Mouse (Mus musculus) kidney, embryonic 14.5 days (tissue): Measurements from ENCODE around the gene Ppm1e. TPM values are rescaled to one million over a fixed set of nuclear protein-coding genes. Genes with fewer than 3 reads are reported as not detected.
"Not testable (repeated sequence)": the region's sequence is repeated elsewhere in the genome, so short reads cannot be mapped to it uniquely, and the experiment has no call there.

ENCODE experiments used
- ATAC-seq: fragments of 200-750 bp; cut with Nextera tagmentation; 2 replicates; pipeline ENCODE4 v1.8.0; 2017; ENCODE audit warnings: moderate number of reproducible peaks, mild to moderate bottlenecking, moderate TSS enrichment, moderate library complexity; ENCODE audit not compliant: low FRiP score, low TSS enrichment
- H3K27ac ChIP-seq: fragments of 300-500 bp; sonication (generic); 2 replicates; pipeline ENCODE4 v1.5.1; 2014; ENCODE audit warnings: low read depth, mild to moderate bottlenecking, low read length, moderate library complexity, mixed read lengths
- H3K27me3 ChIP-seq: fragments of 300-500 bp; sonication (generic); 2 replicates; pipeline ENCODE4 v1.6.1; 2014; ENCODE audit warnings: mild to moderate bottlenecking, low read length; ENCODE audit not compliant: control insufficient read depth, insufficient read depth
- H3K36me3 ChIP-seq: fragments of 300-500 bp; sonication (generic); 2 replicates; pipeline ENCODE4 v1.6.1; 2014; ENCODE audit warnings: low read length, mixed read lengths; ENCODE audit not compliant: control insufficient read depth, insufficient read depth
- H3K4me1 ChIP-seq: fragments of 300-500 bp; sonication (generic); 2 replicates; pipeline ENCODE4 v1.6.1; 2014; ENCODE audit warnings: low read length, mixed read lengths; ENCODE audit not compliant: control insufficient read depth, insufficient read depth
- H3K4me2 ChIP-seq: fragments of 300-500 bp; sonication (generic); replicated peaks from 2 replicates; pipeline ENCODE4 v1.6.1; 2014; ENCODE audit warnings: low read depth, mild to moderate bottlenecking, low read length
- H3K4me3 ChIP-seq: fragments of 300-500 bp; sonication (generic); 2 replicates; pipeline ENCODE4 v1.5.1; 2014; ENCODE audit warnings: mild to moderate bottlenecking, low read length
- H3K9ac ChIP-seq: fragments of 300-500 bp; sonication (generic); 2 replicates; pipeline ENCODE4 v1.6.1; 2014; ENCODE audit warnings: low read depth, mild to moderate bottlenecking, low read length, moderate library complexity
- H3K9me3 ChIP-seq: fragments of 300-500 bp; sonication (generic); 2 replicates; pipeline ENCODE4 v1.6.1; 2016; ENCODE audit warnings: low read length; ENCODE audit not compliant: control insufficient read depth
- WGBS: fragments of 180-500 bp; shearing (Covaris S2); extraction: QIAGEN DNeasy Blood & Tissue Kit; methylation state at CpG from one replicate; pipeline ENCODE4 v1.1.7; 2014; 5-methylcytosine and 5-hydroxymethylcytosine counted together
- polyA plus RNA-seq: library from polyadenylated mRNA; unstranded; fragments of >200 nt; fragmentation: Nextera tagmentation; extraction: Ambion mirVana; gene quantifications from 2 replicates; pipeline ENCODE4 v1.2.1, GENCODE M21; 2014

Gene Ppm1e
- polyA plus RNA-seq, 1 experiment from 2014 or later, result 3.7 TPM

GRCm38 (mm10) chr11:87268803-87269202 is 90.0 kb downstream of the Ppm1e start:
- no peaks in the 10 kb centered on the region for H3K36me3 ChIP-seq
- H3K27ac ChIP-seq, result no peak overlapping the region
- H3K9ac ChIP-seq, result no peak overlapping the region
- no peaks in the 10 kb centered on the region for H3K27me3 ChIP-seq
- no peak overlapping the region for H3K4me2 ChIP-seq
- H3K4me1 ChIP-seq, result 0 out of 2 replicates have a peak, but pooled peaks cover 2% of the 10 kb centered on the region
- no peak for ATAC-seq
- 88% methylated on average over 2 of the region's 2 CpGs for WGBS
- H3K4me3 ChIP-seq, result no peak overlapping the region
- H3K9me3 ChIP-seq, result no peaks in the 10 kb centered on the region

GRCm38 (mm10) chr11:87266246-87266645 is 92.6 kb downstream of the Ppm1e start:
- 0 out of 2 replicates have a peak, but pooled peaks cover 4% of the 10 kb centered on the region for H3K4me1 ChIP-seq
- H3K27ac ChIP-seq, result no peak overlapping the region
- no peak overlapping the region for H3K4me3 ChIP-seq
- no peaks in the 10 kb centered on the region for H3K27me3 ChIP-seq
- ATAC-seq, result no peak
- no peak overlapping the region for H3K9ac ChIP-seq
- H3K36me3 ChIP-seq, result no peaks in the 10 kb centered on the region
- H3K4me2 ChIP-seq, result no peak overlapping the region
- 80% methylated on average over 4 of the region's 4 CpGs for WGBS
- no peaks in the 10 kb centered on the region for H3K9me3 ChIP-seq

- H3K4me2 ChIP-seq, result no peak overlapping the region
- no peak overlapping the region for H3K27ac ChIP-seq
- H3K4me1 ChIP-seq, result 0 out of 2 replicates have a peak, but pooled peaks cover 4% of the 10 kb centered on the region
- no peak overlapping the region for H3K4me3 ChIP-seq
- WGBS, result 19% methylated on average over 7 of the region's 7 CpGs
- no peak for ATAC-seq
- no peaks in the 10 kb centered on the region for H3K9me3 ChIP-seq
- H3K36me3 ChIP-seq, result no peaks in the 10 kb centered on the region
- no peak overlapping the region for H3K9ac ChIP-seq
- no peaks in the 10 kb centered on the region for H3K27me3 ChIP-seq
Observed at GRCm38 (mm10) chr11:87263946-87264345, 94.9 kb downstream of the Ppm1e start.

- not testable (repeated sequence) for H3K4me1 ChIP-seq, H3K4me3 ChIP-seq, H3K27ac ChIP-seq, H3K27me3 ChIP-seq, H3K36me3 ChIP-seq, ATAC-seq, H3K9ac ChIP-seq, H3K4me2 ChIP-seq, H3K9me3 ChIP-seq
- 78% methylated on average over 4 of the region's 4 CpGs for WGBS
Observed at GRCm38 (mm10) chr11:87261705-87262104, 97.1 kb downstream of the Ppm1e start.

- no peak overlapping the region for H3K9ac ChIP-seq
- no peak for ATAC-seq
- 72% methylated on average over 10 of the region's 10 CpGs for WGBS
- H3K9me3 ChIP-seq, result no peaks in the 10 kb centered on the region
- H3K4me1 ChIP-seq, result 0 out of 2 replicates have a peak, but pooled peaks cover 4% of the 10 kb centered on the region
- no peaks in the 10 kb centered on the region for H3K36me3 ChIP-seq
- H3K4me2 ChIP-seq, result no peak overlapping the region
- H3K27me3 ChIP-seq, result no peaks in the 10 kb centered on the region
- H3K4me3 ChIP-seq, result no peak overlapping the region
- no peak overlapping the region for H3K27ac ChIP-seq
Observed at GRCm38 (mm10) chr11:87259792-87260191, 99.0 kb downstream of the Ppm1e start.

GRCm38 (mm10) chr11:87257282-87257681 is 101.5 kb downstream of the Ppm1e start:
- no peak for ATAC-seq
- Histone ChIP-seq H3K36me3 (no peaks in the 10 kb centered on the region), H3K4me1 (no peaks in the 10 kb centered on the region), H3K27ac (no peak overlapping the region), H3K4me2 (no peak overlapping the region), H3K27me3 (no peaks in the 10 kb centered on the region), H3K9ac (no peak overlapping the region), H3K9me3 (no peaks in the 10 kb centered on the region), H3K4me3 (no peak overlapping the region)
- WGBS, result 91% methylated on average over 5 of the region's 5 CpGs

- ATAC-seq, result no peak
- WGBS, result 52% methylated on average over 5 of the region's 5 CpGs
- Histone ChIP-seq H3K9ac (no peak overlapping the region), H3K4me2 (no peak overlapping the region), H3K4me1 (no peaks in the 10 kb centered on the region), H3K27ac (no peak overlapping the region), H3K9me3 (no peaks in the 10 kb centered on the region), H3K27me3 (no peaks in the 10 kb centered on the region), H3K36me3 (no peaks in the 10 kb centered on the region), H3K4me3 (no peak overlapping the region)
Observed at GRCm38 (mm10) chr11:87254149-87254548, 104.7 kb downstream of the Ppm1e start.

GRCm38 (mm10) chr11:87253294-87253693 is 105.5 kb downstream of the Ppm1e start:
- Histone ChIP-seq H3K27me3 (no peaks in the 10 kb centered on the region), H3K27ac (no peak overlapping the region), H3K4me3 (no peak overlapping the region), H3K36me3 (no peaks in the 10 kb centered on the region), H3K9ac (no peak overlapping the region), H3K9me3 (no peaks in the 10 kb centered on the region), H3K4me2 (no peak overlapping the region), H3K4me1 (no peaks in the 10 kb centered on the region)
- 84% methylated on average over 6 of the region's 6 CpGs for WGBS
- no peak for ATAC-seq

- no peak overlapping the region for H3K4me2 ChIP-seq
Observed at GRCm38 (mm10) chr11:87250132-87250531, 108.7 kb downstream of the Ppm1e start.

More at GRCm38 (mm10) chr11:87250132-87250531, 108.7 kb downstream of the Ppm1e start:
- ATAC-seq, result no peak
- Histone ChIP-seq H3K9me3 (no peaks in the 10 kb centered on the region), H3K27ac (no peak overlapping the region), H3K4me1 (peaks cover 9% of the 10 kb centered on the region; the same call in 1 of the 2 replicates), H3K9ac (no peak overlapping the region), H3K27me3 (no peaks in the 10 kb centered on the region), H3K36me3 (no peaks in the 10 kb centered on the region), H3K4me3 (no peak overlapping the region)
- WGBS, result 80% methylated on average over 6 of the region's 6 CpGs
